Mouse (Mus musculus): ENCODE measurements around the gene Vps18.

Vps18 gene

DNA sequence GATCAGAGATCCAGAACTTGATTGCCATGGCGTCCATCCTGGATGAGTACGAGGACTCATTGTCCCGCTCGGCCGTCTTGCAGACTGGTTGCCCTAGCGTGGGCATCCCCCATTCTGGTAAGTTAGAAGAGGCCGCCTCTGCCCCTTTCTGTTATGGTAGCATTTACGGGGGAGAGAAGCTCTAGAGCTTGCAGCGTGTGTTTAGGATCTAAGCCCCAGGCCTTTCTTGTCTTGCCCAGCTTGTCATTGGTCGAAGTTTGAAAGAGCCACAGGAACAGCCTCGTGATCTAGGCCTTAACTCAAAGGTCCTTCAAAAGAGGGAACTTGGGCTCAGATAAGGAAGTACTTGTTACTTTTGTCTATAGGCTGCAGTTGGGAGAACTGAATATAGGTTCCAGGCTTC is 475 bp downstream of the Vps18 start:
- DNase-seq (ENCODE audit: low read depth, low spot score): peak; percentile 58

DNA sequence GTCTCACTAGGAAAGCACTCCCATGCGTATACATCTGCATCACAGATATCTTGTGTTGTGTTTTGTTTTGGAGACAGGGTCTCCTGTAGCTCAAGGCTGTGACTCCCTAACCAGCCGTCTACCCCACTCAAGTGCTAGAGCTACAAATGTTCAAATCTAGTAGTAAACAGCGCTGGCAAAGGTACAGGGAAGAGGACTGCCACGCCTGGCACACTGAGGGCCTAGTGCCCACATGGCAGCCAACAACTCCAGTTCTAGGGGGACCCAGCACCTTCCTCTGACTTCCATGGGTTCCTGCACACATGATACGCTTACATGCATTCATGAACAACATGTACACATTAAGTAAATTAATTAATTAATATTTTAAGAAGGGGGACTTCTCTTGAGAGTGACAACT is 3.7 kb downstream of the Vps18 start:
- no peak for DNase-seq (ENCODE audit: low read depth, low spot score)

DNA sequence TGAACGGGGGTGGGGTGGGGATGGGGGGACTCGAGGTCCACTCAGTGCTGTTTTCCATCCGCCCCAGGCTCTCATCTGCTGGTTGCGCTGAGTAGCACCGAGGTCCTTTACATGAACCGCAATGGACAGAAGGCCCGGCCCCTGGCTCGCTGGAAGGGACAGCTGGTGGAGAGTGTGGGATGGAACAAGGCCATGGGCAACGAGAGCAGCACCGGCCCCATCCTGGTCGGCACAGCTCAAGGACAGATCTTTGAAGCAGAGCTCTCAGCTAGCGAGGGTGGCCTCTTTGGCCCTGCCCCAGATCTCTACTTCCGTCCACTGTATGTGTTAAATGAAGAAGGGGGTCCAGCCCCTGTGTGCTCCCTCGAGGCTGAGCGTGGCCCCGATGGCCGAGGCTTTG is 4.3 kb downstream of the Vps18 start:
- no peak for DNase-seq (ENCODE audit: low read depth, low spot score)

DNA sequence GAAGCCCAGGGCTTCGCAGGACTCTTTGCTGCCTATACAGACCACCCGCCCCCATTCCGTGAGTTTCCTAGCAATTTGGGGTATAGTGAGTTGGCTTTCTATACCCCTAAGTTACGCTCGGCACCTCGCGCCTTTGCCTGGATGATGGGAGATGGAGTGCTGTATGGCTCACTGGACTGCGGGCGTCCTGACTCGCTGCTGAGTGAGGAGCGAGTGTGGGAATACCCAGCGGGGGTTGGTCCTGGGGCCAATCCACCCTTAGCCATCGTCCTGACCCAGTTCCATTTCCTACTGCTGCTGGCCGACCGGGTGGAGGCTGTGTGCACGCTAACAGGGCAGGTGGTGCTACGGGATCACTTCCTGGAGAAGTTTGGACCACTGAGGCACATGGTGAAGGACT is 4.8 kb downstream of the Vps18 start:
- no peak for DNase-seq (ENCODE audit: low read depth, low spot score)

DNA sequence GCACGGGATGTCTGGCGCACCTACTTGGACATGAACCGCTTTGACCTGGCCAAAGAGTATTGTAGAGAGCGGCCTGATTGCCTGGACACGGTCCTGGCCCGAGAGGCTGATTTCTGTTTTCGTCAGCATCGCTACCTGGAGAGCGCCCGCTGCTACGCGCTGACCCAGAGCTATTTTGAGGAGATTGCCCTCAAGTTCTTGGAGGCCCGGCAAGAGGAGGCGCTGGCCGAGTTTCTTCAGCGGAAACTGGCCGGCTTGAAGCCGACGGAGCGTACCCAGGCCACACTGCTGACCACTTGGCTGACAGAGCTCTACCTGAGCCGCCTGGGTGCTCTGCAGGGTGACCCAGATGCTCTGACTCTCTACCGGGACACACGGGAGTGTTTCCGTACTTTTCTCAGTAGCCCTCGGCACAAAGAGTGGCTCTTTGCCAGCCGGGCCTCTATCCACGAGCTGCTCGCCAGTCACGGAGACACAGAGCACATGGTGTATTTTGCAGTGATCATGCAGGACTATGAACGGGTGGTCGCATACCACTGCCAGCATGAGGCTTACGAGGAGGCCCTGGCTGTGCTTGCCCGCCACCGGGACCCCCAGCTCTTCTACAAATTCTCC is 5.3 kb downstream of the Vps18 start:
- no peak for DNase-seq (ENCODE audit: low read depth, low spot score)

DNA sequence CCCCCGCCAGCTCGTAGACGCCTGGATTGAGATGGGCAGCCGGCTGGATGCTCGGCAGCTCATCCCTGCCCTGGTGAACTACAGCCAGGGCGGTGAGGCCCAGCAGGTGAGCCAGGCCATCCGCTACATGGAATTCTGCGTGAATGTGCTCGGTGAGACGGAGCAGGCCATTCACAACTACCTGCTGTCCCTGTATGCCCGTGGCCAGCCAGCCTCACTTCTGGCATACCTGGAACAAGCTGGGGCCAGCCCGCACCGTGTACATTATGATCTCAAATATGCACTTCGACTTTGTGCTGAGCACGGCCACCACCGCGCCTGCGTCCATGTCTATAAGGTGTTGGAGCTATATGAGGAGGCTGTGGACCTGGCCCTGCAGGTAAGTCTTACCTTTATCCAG is 5.9 kb downstream of the Vps18 start:
- no peak for DNase-seq (ENCODE audit: low read depth, low spot score)

DNA sequence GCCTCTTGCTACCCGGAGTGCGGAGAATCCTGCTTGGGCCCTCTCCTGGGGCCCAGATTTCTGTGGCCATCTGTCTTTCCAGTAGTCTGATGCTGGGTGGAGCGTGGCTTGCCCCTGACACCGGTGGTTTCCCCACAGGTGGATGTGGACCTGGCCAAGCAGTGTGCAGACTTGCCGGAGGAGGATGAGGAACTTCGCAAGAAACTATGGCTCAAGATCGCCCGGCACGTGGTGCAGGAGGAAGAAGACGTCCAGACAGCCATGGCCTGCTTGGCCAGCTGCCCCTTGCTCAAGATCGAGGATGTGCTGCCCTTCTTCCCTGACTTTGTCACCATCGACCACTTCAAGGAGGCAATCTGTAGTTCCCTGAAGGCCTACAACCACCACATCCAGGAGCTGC is 8.2 kb downstream of the Vps18 start:
- DNase-seq (ENCODE audit: low read depth, low spot score): no peak

DNA sequence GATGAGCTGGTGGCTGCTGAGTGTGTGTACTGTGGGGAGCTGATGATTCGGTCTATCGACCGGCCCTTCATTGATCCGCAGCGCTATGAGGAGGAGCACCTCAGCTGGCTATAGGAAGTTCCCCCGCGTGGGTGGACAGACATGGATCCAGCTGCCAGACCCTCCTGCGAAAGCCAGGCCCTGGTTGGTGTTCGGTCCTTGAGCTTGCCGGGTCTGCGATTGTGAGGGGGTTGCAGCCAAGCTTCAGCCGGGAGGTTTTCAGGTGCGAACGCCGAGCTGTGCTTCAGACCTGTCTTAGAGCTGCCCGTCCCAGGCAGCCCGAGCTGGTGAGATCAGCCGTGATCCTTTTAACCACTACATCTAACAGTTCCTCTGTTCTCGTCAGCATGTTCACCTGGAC is 9.0 kb downstream of the Vps18 start:
- no peak for DNase-seq (ENCODE audit: low read depth, low spot score)

DNA sequence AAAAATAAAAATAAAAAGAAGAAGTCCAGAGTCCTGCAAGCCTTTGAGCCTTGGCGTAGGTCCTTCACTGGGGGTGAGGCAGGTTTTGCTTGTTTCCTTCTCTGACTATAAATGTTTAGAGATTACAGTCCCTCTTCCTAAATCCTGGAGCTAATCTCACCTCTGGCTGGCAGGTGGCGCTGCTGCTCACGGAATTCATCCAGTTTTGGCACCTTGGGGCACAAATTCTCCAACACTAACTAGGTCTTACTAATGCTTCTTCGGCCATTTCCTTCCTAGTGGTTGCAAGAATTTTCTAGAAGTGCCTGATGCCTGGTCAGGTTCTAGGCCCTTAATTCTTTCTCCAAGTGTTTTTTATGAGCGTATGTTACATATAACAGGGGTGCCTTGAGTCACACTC is 9.8 kb downstream of the Vps18 start:
- peak; percentile 60 for DNase-seq (ENCODE audit: low read depth, low spot score)

DNA sequence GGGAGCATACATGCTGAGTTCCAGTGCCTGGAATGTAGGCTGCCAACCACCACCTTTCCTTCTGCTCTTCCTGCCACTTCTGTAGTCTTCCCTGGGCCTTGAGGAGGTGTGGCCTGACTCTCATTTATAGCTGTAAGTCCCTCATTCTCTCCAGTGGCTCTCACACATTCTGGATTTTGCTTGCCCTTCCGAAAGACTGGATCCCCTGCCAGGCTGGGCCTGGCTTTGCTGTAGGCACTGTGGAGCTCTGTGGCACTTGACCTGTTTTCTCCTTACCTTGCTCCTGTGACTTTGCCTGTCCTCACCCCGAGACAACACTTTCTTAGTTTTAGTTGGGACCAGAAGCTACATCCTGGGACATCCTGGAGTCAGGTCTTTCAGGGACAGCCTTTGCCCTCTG is 10.3 kb downstream of the Vps18 start:
- DNase-seq (ENCODE audit: low read depth, low spot score): no peak

DNA sequence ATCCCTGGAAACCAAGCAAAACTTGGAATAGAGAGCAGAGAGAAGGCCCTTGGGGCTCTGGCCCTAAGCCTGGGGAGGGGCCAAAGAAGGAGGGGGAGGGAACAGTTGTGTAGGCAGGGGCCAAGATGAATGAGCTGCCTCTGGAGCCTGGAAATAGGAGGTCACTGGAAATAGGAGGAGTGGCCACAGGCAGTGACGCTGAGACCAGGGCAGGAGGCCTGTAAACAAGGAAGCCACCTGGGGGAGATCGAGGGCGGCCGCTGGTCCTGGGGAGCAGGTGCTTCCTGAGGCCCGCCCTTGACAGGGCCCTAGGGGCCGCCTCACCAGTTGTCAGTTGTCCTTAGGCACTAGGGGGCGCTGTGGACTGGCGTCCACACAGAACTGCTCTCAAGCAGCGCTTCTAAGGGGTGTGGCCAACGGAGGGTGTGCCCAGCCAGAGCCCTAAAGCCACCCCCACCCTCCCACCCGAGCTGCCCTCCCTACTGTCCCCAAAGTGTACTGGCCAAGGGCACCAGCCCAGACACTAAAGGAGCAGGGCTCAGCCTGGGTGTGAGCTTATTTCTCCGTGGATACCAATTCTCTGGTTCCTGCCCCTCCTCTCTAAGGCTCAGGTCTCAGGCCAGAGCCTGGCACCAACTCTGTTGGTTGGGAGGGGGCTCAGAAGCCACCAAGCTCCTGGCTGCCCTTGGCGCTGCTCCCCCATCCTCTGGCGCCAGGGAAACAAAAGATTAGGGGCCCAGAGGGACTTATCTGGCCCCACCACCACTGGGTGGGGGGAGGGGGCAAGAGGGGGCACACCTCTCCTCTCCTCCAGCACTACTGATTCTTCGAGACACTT is 11.7 kb downstream of the Vps18 start:
- peak; percentile 98 for DNase-seq (ENCODE audit: low read depth, low spot score)

DNA sequence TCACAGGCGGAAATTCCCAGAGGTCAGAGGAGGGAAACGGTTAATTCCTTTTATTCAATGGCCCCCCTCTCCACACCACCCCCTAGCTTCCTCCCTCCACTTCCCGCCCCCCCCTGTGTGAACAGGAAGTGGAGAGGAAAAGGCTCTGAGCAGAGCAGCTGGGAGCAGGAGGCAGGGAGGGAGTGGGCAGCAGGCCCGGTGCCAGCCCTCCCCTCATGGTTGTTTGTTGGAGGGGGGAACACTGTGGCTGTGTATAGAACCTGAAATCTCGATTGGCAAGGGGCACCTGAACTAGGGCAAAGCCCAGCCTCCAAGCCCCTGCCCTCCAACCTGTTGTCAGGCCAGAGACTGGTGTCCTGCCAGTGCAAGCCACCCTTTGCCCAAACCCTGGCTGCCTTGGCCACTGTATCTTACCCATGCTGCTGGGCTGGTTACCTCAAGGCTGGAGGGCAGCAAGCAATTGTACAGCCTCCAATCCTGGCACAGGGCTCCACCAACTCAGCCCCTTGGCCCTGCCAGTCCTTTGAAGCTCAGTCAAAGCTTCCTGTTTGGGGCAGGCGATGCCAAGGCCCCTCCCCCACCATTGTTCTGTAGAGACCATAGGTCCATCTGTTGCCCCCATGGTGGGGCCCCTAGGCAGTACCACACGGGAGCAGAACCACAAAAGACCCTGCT is 12.4 kb downstream of the Vps18 start:
- no peak for DNase-seq (ENCODE audit: low read depth, low spot score)

DNA sequence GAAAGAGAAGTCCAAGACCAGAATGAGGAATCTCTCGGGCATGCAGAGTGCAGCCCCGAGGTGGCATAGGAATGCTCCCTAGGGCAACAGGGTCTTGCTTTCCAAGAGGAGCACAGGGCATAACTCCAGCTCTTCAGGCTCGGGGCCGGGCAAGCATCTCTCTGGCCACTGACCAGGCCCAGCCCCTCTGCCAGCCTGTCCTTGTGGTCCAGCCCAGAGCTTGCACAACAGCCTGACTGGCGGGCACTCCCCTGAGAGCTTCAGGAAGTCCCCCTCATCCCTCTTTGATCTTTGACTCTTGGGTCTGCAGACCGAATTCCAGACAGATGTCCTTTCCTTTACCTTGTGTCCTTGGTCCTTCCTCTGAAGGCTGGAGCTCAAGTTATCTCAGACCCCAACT is 14.3 kb downstream of the Vps18 start:
- no peak for DNase-seq (ENCODE audit: low read depth, low spot score)

DNA sequence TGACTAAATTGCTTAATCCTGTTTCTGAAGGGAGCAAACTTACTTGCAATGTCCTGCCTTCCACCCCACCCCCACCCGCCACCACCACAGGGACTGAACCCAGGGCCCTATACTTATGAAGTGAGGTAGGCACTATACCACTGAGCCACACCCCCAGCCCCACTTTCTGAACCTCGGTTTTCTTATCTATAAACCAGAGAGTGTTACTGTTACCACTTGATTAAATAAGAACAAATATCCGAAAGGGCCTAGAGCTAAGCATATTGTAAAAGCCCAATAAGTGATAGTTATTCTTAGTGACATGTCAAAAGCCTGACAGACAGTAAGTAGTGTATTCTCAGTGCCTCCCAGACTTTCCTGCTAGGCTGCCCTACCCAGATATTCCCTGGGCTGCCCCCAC is 15.9 kb downstream of the Vps18 start:
- DNase-seq (ENCODE audit: low read depth, low spot score): no peak

DNA sequence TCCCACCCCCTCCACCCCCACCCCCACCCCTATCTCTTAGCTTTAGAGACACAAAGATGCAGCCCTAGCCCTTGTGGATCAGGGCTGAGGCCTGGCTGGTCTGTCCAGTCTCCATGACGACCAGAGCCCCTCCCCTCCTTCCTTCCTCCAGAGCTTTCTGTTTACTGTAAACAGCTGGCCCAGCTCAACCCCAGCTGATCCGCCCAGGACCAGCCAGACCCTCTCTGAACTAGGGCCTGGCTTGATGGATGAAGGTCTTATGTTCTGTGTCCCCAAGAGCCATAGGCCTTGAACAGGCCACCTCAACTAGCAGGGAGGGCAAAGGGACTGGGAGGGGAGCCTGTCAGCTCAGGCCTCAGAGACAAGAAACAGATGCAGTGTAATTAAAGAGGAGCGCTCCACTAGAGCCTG is 16.3 kb downstream of the Vps18 start:
- DNase-seq (ENCODE audit: low read depth, low spot score): no peak

DNA sequence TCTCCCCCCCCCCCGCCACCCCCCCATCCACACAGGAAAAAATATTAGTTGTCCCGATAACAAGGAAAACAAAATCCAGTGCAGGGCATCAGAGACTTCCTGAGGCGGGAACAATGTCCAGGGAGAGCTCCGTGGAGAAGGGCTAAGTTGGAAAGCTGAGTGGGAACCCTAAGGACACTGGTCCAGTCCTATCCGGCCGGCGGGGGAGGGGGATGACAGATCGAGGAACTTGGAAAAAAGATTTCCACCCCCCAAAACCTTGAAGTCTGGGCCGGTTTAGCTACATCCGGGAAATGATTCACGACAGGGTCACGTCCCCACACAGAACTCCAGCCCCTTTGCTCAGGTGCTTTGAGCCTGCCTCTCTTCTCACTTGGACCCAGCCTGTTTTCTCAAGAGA is 23.0 kb downstream of the Vps18 start:
- DNase-seq (ENCODE audit: low read depth, low spot score): no peak

DNA sequence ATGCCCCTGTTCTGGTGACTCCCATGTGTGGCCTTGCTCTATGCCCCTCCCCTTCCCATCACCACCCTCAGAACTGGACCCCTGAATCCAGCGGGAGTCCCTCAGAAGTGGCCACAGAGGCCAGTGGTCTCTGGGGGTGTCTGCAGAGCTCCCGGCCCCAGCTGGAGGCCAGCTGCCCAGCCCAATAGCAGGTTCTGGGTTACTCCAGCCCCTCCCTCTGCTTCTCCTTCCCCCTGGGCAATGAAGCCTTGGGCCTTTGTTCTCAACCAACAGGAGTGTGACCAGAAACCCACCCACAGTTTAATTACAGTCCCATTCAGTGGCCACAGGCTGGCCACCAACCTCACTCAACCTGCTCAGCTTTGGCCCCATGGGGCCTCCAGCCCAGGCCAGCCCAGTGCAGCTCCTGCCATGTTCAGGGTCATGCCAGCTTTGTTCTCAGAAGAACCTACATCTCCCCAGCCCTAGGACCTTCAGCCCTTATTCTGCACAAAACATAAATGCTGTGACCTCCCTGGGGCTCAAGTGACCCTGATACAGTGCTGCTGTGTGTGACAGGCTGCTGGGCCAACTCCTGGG is 23.9 kb downstream of the Vps18 start:
- no peak for DNase-seq (ENCODE audit: low read depth, low spot score)

DNA sequence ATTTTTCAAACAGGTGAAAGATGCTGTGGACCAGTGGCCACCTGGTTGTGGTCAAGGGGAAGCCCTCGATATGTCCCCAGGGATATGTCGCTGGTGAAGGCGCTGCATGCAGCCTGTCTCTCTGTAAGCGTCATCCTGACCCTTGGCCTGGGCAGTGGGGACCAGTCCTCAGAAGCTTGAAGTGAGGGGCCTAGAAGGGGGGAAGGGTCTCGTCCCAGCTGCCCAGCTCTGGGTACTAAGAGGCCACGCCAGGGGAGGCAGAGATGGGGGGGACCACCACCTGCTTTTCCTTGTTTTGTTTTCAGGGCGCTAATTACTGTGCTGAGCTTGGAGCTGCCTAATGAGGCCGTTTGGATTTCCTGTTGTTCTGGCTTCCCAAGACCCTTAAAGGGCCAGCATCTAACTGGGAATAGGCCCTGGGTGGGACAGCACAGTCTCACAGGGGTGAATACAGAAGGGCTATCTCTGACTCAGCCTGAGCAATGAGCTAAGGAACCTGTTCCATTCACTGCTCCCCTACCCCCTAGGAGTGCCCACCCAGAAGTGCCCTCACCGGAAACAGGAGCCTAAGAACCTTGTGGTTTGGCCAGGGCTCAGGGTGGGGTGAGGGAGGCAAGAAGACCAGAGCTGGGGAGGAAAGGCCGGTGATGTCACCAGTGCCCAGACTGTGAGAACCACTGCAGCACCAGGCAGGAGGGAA is 25.4 kb downstream of the Vps18 start:
- DNase-seq (ENCODE audit: low read depth, low spot score): no peak

DNA sequence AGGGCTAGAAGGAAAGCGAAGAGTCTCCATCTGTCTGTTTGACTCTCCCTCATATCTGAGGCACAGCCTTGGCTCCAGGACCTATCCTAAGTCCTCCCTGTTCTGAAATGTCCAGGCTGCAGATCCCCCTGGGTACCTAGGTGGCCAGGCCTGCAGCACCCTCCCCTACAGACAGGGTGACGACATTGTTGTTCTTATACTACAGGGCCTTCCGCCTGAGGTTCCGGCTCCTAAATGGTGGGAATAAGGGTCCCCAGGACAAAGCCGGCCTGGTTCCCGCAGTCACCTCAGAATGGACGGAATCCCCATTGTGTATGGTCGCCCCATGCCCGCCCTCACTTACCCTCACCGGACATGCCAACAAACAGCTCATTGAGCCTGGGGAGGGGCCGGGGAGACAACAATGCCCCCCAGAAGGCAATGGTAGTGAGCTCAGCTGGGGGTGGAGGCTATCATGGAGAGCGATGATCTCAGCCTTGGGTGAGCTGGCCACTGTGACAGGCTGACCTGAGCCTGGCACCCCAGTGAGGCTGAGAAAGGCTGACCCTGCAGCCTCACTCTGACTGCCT is 26.3 kb downstream of the Vps18 start:
- no peak for DNase-seq (ENCODE audit: low read depth, low spot score)

DNA sequence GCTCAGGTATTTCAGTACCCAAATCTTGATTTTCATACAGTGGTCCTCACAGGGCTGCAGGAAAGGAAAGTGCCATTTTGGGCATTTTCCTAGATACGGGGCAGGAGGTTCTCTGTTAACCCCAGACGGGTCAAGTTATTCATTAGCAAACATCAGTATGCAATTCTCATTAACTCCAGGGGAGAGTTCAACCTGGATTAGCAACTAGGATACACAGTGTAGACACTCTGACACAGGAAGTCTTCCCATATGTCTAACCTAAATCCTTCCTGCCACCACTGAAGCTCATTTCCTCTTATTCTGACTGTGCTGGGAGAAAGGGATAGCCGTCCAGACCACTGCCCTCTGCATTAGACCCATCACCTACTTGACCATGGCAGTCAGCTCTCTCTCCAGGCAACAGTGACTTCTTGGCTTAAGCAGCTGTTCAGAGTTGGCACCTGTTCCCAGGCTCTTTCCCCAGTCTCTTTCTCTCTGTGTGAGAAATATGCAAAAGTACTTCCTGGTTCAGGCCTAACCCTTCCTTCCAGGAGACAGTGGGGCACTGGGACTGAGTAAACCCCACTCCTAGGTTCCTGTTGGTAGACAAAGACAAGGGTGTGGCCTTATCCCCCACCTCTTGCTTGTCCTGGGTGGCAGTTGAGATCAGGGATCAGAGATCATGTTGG is 29.6 kb downstream of the Vps18 start:
- no peak for DNase-seq (ENCODE audit: low read depth, low spot score)

DNA sequence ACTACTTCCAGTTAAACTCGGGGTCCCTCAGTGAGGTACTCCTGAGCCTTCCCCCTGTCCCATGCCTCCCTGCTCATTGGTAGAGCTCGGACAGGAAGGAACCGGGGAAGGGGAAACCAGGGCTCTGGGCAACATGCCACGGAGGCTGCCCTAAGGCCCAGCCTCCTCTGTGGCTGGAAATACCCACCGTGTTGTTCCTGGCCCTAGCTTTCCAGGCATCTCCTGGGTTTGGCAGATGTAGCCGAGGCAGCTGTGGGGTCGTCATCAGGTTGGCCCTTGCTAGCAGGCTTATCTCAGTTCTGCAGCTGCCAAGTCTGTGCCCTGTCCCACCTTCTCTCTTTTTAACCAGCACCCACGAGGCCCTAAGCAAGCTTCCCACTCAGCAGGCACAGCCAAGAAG is 32.0 kb downstream of the Vps18 start:
- DNase-seq (ENCODE audit: low read depth, low spot score): no peak
